Mouse (Mus musculus): Measurements from ENCODE around the gene Prss36.

GRCm38 (mm10) chr7:127991643-127992487 lies 45.3 kb upstream of the Prss36 start:
- TF ChIP-seq EP300 (IDR thresholded peaks at IDR 0.05; ENCODE audit: low read depth) (no peak), CTCF (IDR thresholded peaks at IDR 0.05; ENCODE audit: low read depth) (peak; percentile 57)
